8 mouse cellular contexts compared by ENCODE assay signal in genomic region chr17:47736856-47737255, GRCm38 (mm10). TPM values are rescaled to one million over a fixed set of nuclear protein-coding genes. Genes with fewer than 3 reads are reported as not detected.
DNase-seq lines count a peak whose midpoint lies in the region; ATAC-seq lines count a peak whose summit lies in the region.

Gene Tfeb, plus strand, starts transcription at chr17:47737030.

- peak within 1 kb of the TSS; percentile 96 for H3K4me3 ChIP-seq in megakaryocyte, embryonic 14.5 days (replicated peaks)

- peaks cover 69% of the 10 kb centered on the region for H3K27me3 ChIP-seq in megakaryocyte, embryonic 14.5 days (replicated peaks)

- peak; percentile 84 for ATAC-seq in inflammation-experienced regulatory T-cells, adult 6 months

- no peaks in the 10 kb centered on the region for H3K9me3 ChIP-seq in megakaryocyte, embryonic 14.5 days

- peak; percentile 99 for DNase-seq in adrenal gland, adult 18-20 months (ENCODE audit: low spot score in 2 of 2)
- peak; percentile 96 for DNase-seq in embryo, embryonic 10.5 days (ENCODE audit: low spot score)
- DNase-seq in gastrocnemius, postnatal 14 days = peak; percentile 98
- peak; percentile 86 to 96 for DNase-seq in left cerebral cortex, adult 9 months (ENCODE audit: low spot score in 2 of 2)
- DNase-seq in right cerebral cortex, adult 2 months (ENCODE audit: low spot score in 2 of 2) = peak; percentile 97 to 98
- peak; percentile 91 for DNase-seq in urinary bladder, postnatal 10 days (ENCODE audit: low spot score)

- H3K36me3 ChIP-seq in megakaryocyte, embryonic 14.5 days (replicated peaks; ENCODE audit: low read length) = no peaks in the 10 kb centered on the region

- peaks cover 28% of the 10 kb centered on the region for H3K4me1 ChIP-seq in megakaryocyte, embryonic 14.5 days

- intact Hi-C loops in gastrocnemius, postnatal 14 days (cut with DNase I; ENCODE audit: low total_unique reads) = no loop called here

RNA-seq across cellular contexts. Expression of gene Tfeb, which starts in this region (rescaled TPM):
- 10 to 100 TPM; 12.4 to 16.0 TPM for total RNA-seq in adrenal gland, adult 18-20 months (2021)
- 10 to 100 TPM; 60.0 to 66.0 TPM for total RNA-seq in gastrocnemius, postnatal 14 days (2021)
- 10 to 100 TPM in 1 of 3 experiments, 1 to 10 TPM in 2; 5.6 to 10.6 (median 6.5) TPM for polyA plus RNA-seq in inflammation-experienced regulatory T-cells, adult 6 months (2017; shearing (Covaris generic))
- polyA plus RNA-seq in megakaryocyte, embryonic 14.5 days (2012; ENCODE audit: insufficient read depth, low replicate concordance) = 20.9 and 34.8 TPM in 2 replicates

Comparison
In these comparisons a context has a peak if more than half of its experiments do, and no peak if none do; other contexts are left out.
1. Peak in every context shown above with its lines: DNase-seq, ATAC-seq and H3K4me3 ChIP-seq.